Mouse (Mus musculus): Measurements from ENCODE around the gene Ms4a5.
"Not testable (repeated sequence)": the region's sequence is repeated elsewhere in the genome, so short reads cannot be mapped to it uniquely, and the experiment has no call there.

DNA sequence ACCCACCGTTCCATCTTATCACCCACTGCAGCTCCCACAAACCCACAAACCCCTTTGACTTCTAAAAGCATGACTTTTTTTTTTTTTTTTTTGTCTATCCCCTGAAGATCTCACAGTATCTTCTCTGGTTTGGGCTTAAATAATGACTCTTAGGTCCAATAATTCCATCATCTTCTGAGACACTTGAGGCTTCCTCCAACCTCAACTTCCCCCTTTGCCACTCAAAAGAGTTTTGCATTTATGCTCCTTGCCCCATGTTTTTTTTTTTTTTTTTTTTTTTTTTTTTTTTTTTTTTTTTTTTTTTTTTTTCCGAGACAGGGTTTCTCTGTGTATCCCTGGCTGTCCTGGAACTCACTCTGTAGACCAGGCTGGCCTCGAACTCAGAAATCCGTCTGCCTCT, 20.7 kb downstream of the Ms4a5 start:
- not testable (repeated sequence) for TF ChIP-seq GATA1, TAL1 (IDR thresholded peaks at IDR 0.05; ENCODE audit: low read length)
